Mouse (Mus musculus) cerebellum, adult 2 months (tissue): ENCODE results near the gene Olfr1535.

Experiments used
- CTCF ChIP-seq: fragments of 200-500 bp; IDR thresholded peaks from 2 replicates; pipeline ENCODE4 v1.5.1; 2011; ENCODE audit warnings: low read depth, mild to moderate bottlenecking, control low read depth, low read length, moderate library complexity, borderline replicate concordance; ENCODE audit not compliant: insufficient read depth
- POLR2A ChIP-seq: fragments of 200-500 bp; IDR thresholded peaks from 2 replicates; pipeline ENCODE4 v1.6.1; 2011; ENCODE audit warnings: low read length, control low read depth, borderline replicate concordance; ENCODE audit not compliant: insufficient read depth

- TF ChIP-seq CTCF (no peak), POLR2A (peak; percentile 55; the same call in 1 of the 2 replicates)
Measured at GRCm38 (mm10) chr13:21530781-21531201, 28.9 kb downstream of the Olfr1535 start, which contains the start of gene Zkscan8.
